Mouse (Mus musculus) small intestine, adult 2 months (tissue): ENCODE measurements around the gene Ahnak2.

Source experiments
- CTCF ChIP-seq: fragments of 200-500 bp; IDR thresholded peaks from 2 replicates; pipeline ENCODE4 v1.5.1; 2012; ENCODE audit warnings: low read depth, mild to moderate bottlenecking, control low read depth, inconsistent platforms, low read length, moderate library complexity, mixed read lengths; ENCODE audit not compliant: insufficient replicate concordance, insufficient read length; ENCODE audit errors: extremely low read depth
- POLR2A ChIP-seq: fragments of 200-500 bp; IDR thresholded peaks from 2 replicates; pipeline ENCODE4 v1.6.1; 2012; ENCODE audit warnings: low read depth, mild to moderate bottlenecking, control low read depth, inconsistent platforms, low read length, moderate library complexity

- TF ChIP-seq CTCF (no peak), POLR2A (no peak)
These were observed 5.6 kb downstream of the Ahnak2 start for GRCm38 (mm10) chr12:112796551-112797510.
